Mouse (Mus musculus): ENCODE measurements around the gene Gcdh.

- TF ChIP-seq CTCF (IDR thresholded peaks at IDR 0.05; ENCODE audit: low read depth) (no peak), EP300 (optimal IDR thresholded peaks at IDR 0.05) (no peak)
Observed at GRCm38 (mm10) chr8:84917781-84918180, 24.1 kb upstream of the Gcdh start.
